Mouse (Mus musculus) naive thymus-derived CD4-positive, alpha-beta T cell, adult 2 months (primary cell): Measurements from ENCODE around the gene Saal1.
"Not testable (repeated sequence)": the region's sequence is repeated elsewhere in the genome, so short reads cannot be mapped to it uniquely, and the experiment has no call there.

Experiments used
- DNase-seq: peaks from one replicate; pipeline ENCODE4 v3.0.0-alpha.2; 2011; ENCODE audit warnings: low read depth

Gene Saal1

GRCm38 (mm10) chr7:46686827-46687226, 23.7 kb downstream of the Saal1 start:
- DNase-seq, result peak; percentile 30

- DNase-seq, result no peak
Observed at GRCm38 (mm10) chr7:46680732-46681131, 29.7 kb downstream of the Saal1 start.

GRCm38 (mm10) chr7:46679044-46679443, 31.4 kb downstream of the Saal1 start:
- not testable (repeated sequence) for DNase-seq

- no peak for DNase-seq
Observed at GRCm38 (mm10) chr7:46678417-46678816, 32.1 kb downstream of the Saal1 start.

GRCm38 (mm10) chr7:46676808-46677360, 33.6 kb downstream of the Saal1 start:
- DNase-seq, result no peak

GRCm38 (mm10) chr7:46675886-46676285, 34.6 kb downstream of the Saal1 start:
- no peak for DNase-seq

- DNase-seq, result no peak
Observed at GRCm38 (mm10) chr7:46675061-46675460, 35.4 kb downstream of the Saal1 start.

- no peak for DNase-seq
Observed at GRCm38 (mm10) chr7:46672160-46672672, 38.3 kb downstream of the Saal1 start, which contains the start of gene Tph1. Gene Tph1, minus strand, starts transcription at chr7:46672537.

- DNase-seq, result no peak
Observed at GRCm38 (mm10) chr7:46667256-46667655, 43.2 kb downstream of the Saal1 start.

GRCm38 (mm10) chr7:46665236-46665635, 45.2 kb downstream of the Saal1 start:
- peak; percentile 18 for DNase-seq

- no peak for DNase-seq
Observed at GRCm38 (mm10) chr7:46661591-46662090, 48.8 kb downstream of the Saal1 start.

- DNase-seq, result no peak
Observed at GRCm38 (mm10) chr7:46652279-46652678, 58.2 kb downstream of the Saal1 start.

GRCm38 (mm10) chr7:46650231-46650630, 60.2 kb downstream of the Saal1 start:
- DNase-seq, result not testable (repeated sequence)

- DNase-seq, result no peak
Observed at GRCm38 (mm10) chr7:46648431-46649140, 61.9 kb downstream of the Saal1 start.

GRCm38 (mm10) chr7:46643172-46643571, 67.3 kb downstream of the Saal1 start:
- DNase-seq, result no peak

- DNase-seq, result no peak
Observed at GRCm38 (mm10) chr7:46640062-46640461, 70.4 kb downstream of the Saal1 start.

- DNase-seq, result peak; percentile 83
Observed at GRCm38 (mm10) chr7:46639692-46640031, 70.8 kb downstream of the Saal1 start, which contains the start of gene Sergef. Gene Sergef, minus strand, starts transcription at chr7:46639807.

GRCm38 (mm10) chr7:46638889-46639691, 71.4 kb downstream of the Saal1 start:
- no peak for DNase-seq
